ENCODE assay signal across 21 mouse cellular contexts in the genomic region with DNA sequence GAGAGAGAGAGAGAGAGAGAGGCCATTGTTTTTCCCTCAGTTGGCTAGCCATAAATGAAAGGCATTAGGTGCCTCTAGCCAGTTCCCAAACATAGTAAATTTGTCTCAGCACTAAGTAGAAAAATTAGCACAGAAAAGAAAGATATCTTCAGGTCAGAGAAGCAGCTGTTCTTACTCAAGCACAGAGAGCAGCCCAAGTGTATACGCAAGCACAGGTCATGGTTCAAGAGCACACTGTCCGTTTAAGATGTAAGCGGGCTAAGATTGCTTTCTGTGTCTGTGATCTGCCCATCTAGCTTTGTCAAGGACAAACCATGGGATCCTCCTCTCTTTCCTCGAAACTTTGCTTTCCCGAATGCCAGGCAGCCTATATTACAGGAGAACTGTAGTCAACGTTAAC. TPM values are rescaled to one million over a fixed set of nuclear protein-coding genes. Genes with fewer than 3 reads are reported as not detected.
"Had no signal": no experiment of that assay in that cellular context is flagged by ENCODE, and none has a peak within 500 bp of the region (broad histone marks: within the 10 kb centered on the region; RNA-seq: fewer than 3 reads in every experiment).

No protein-coding gene starts in this region.

- H3K27ac ChIP-seq: hindbrain, embryonic 15.5 days; layer of hippocampus, adult 2 months; limb, embryonic 10.5 days; limb, embryonic 13.5 days; liver, embryonic 12.5 days; liver, embryonic 15.5 days; macrophage; midbrain, embryonic 12.5 days; midbrain, embryonic 15.5 days; neural tube, embryonic 12.5 days; neural tube, embryonic 15.5 days; stomach, postnatal 0 days had no signal

- H3K27me3 ChIP-seq: hindbrain, embryonic 15.5 days; limb, embryonic 13.5 days; liver, embryonic 12.5 days; liver, embryonic 15.5 days; midbrain, embryonic 12.5 days; midbrain, embryonic 15.5 days; neural tube, embryonic 12.5 days; neural tube, embryonic 15.5 days had no signal

- DNase-seq: layer of hippocampus, adult 9-11 months; liver; right cerebral cortex, adult 18-20 months; right cerebral cortex, postnatal 14 days; right cerebral cortex, postnatal 4 days; thymus, adult 2 months; thymus, postnatal 14 days had no signal

- H3K36me3 ChIP-seq: hindbrain, embryonic 15.5 days; liver, embryonic 12.5 days; liver, embryonic 15.5 days; midbrain, embryonic 12.5 days; midbrain, embryonic 15.5 days; neural tube, embryonic 12.5 days; neural tube, embryonic 15.5 days had no signal

- H3K4me1 ChIP-seq: hindbrain, embryonic 15.5 days; limb, embryonic 13.5 days; liver, embryonic 12.5 days; liver, embryonic 15.5 days; midbrain, embryonic 12.5 days; midbrain, embryonic 15.5 days; neural tube, embryonic 12.5 days; neural tube, embryonic 15.5 days had no signal

- H3K4me3 ChIP-seq: hindbrain, embryonic 15.5 days; layer of hippocampus, adult 2 months; limb, embryonic 10.5 days; limb, embryonic 13.5 days; liver, embryonic 12.5 days; liver, embryonic 15.5 days; midbrain, embryonic 12.5 days; midbrain, embryonic 15.5 days; neural tube, embryonic 12.5 days; neural tube, embryonic 15.5 days had no signal

- H3K9ac ChIP-seq: hindbrain, embryonic 15.5 days; limb, embryonic 13.5 days; liver, embryonic 12.5 days; liver, embryonic 15.5 days; midbrain, embryonic 12.5 days; midbrain, embryonic 15.5 days; neural tube, embryonic 12.5 days; neural tube, embryonic 15.5 days had no signal

- ATAC-seq: intestine, postnatal 0 days; liver, embryonic 12.5 days; midbrain, embryonic 15.5 days had no signal

- H3K4me2 ChIP-seq: hindbrain, embryonic 15.5 days; limb, embryonic 13.5 days; liver, embryonic 12.5 days; liver, embryonic 15.5 days; midbrain, embryonic 12.5 days; midbrain, embryonic 15.5 days; neural tube, embryonic 12.5 days; neural tube, embryonic 15.5 days had no signal

- H3K9me3 ChIP-seq: hindbrain, embryonic 15.5 days; limb, embryonic 10.5 days; limb, embryonic 13.5 days; liver, embryonic 12.5 days; liver, embryonic 15.5 days; midbrain, embryonic 12.5 days; midbrain, embryonic 15.5 days; neural tube, embryonic 12.5 days; neural tube, embryonic 15.5 days had no signal

RNA-seq across cellular contexts. Expression of a gene that starts 52.9 kb away (rescaled TPM):
- polyA plus RNA-seq: large intestine, adult 2 months; liver, embryonic 15.5 days; macrophage had no signal
